Mouse (Mus musculus): ENCODE measurements around the gene Slc8a2. TPM values are rescaled to one million over a fixed set of nuclear protein-coding genes. Genes with fewer than 3 reads are reported as not detected.

Gene Slc8a2
- total RNA-seq (2015; ENCODE audit: low replicate concordance) (not detected in 2 replicates), total RNA-seq (2017; ENCODE audit: low replicate concordance) (0.26 TPM in 1 of 2 replicates, not detected in the other)

- no peak for ATAC-seq (replicated peaks; ENCODE audit: low FRiP score, poor library complexity, severe bottlenecking)
Observed at GRCm38 (mm10) chr7:16129421-16129845, at the start of gene Slc8a2. Slc8a2 (plus strand) TSS chr7:16129826.

- no peak for ATAC-seq (replicated peaks; ENCODE audit: low FRiP score, poor library complexity, severe bottlenecking)
Observed at GRCm38 (mm10) chr7:16079947-16080346, 49.7 kb upstream of the Slc8a2 start.

GRCm38 (mm10) chr7:16080581-16080980, 49.0 kb upstream of the Slc8a2 start:
- no peak for ATAC-seq (replicated peaks; ENCODE audit: low FRiP score, poor library complexity, severe bottlenecking)

- no peak for ATAC-seq (replicated peaks; ENCODE audit: low FRiP score, poor library complexity, severe bottlenecking)
Observed at GRCm38 (mm10) chr7:16083361-16083760, 46.3 kb upstream of the Slc8a2 start.

- ATAC-seq (replicated peaks; ENCODE audit: low FRiP score, poor library complexity, severe bottlenecking), result no peak
Observed at GRCm38 (mm10) chr7:16087587-16087986, 42.0 kb upstream of the Slc8a2 start.

GRCm38 (mm10) chr7:16094592-16094991, 35.0 kb upstream of the Slc8a2 start:
- no peak for ATAC-seq (replicated peaks; ENCODE audit: low FRiP score, poor library complexity, severe bottlenecking)

GRCm38 (mm10) chr7:16098021-16099017, 31.3 kb upstream of the Slc8a2 start, which contains the start of gene Napa:
Napa (plus strand) TSS chr7:16098458.
- ATAC-seq (replicated peaks; ENCODE audit: low FRiP score, poor library complexity, severe bottlenecking), result peak; percentile 85

GRCm38 (mm10) chr7:16099901-16100300, 29.7 kb upstream of the Slc8a2 start:
- peak; percentile 64 for ATAC-seq (replicated peaks; ENCODE audit: low FRiP score, poor library complexity, severe bottlenecking)

GRCm38 (mm10) chr7:16101081-16101480, 28.5 kb upstream of the Slc8a2 start:
- no peak for ATAC-seq (replicated peaks; ENCODE audit: low FRiP score, poor library complexity, severe bottlenecking)

GRCm38 (mm10) chr7:16101726-16102475, 27.7 kb upstream of the Slc8a2 start:
- no peak for ATAC-seq (replicated peaks; ENCODE audit: low FRiP score, poor library complexity, severe bottlenecking)

GRCm38 (mm10) chr7:16102686-16103226, 26.9 kb upstream of the Slc8a2 start:
- no peak for ATAC-seq (replicated peaks; ENCODE audit: low FRiP score, poor library complexity, severe bottlenecking)

GRCm38 (mm10) chr7:16103760-16104159, 25.9 kb upstream of the Slc8a2 start:
- ATAC-seq (replicated peaks; ENCODE audit: low FRiP score, poor library complexity, severe bottlenecking), result no peak

- no peak for ATAC-seq (replicated peaks; ENCODE audit: low FRiP score, poor library complexity, severe bottlenecking)
Observed at GRCm38 (mm10) chr7:16104611-16105388, 24.8 kb upstream of the Slc8a2 start.

GRCm38 (mm10) chr7:16108886-16109542, 20.6 kb upstream of the Slc8a2 start:
- ATAC-seq (replicated peaks; ENCODE audit: low FRiP score, poor library complexity, severe bottlenecking), result no peak

- no peak for ATAC-seq (replicated peaks; ENCODE audit: low FRiP score, poor library complexity, severe bottlenecking)
Observed at GRCm38 (mm10) chr7:16110158-16110557, 19.5 kb upstream of the Slc8a2 start.

GRCm38 (mm10) chr7:16111284-16112090, 18.1 kb upstream of the Slc8a2 start:
- ATAC-seq (replicated peaks; ENCODE audit: low FRiP score, poor library complexity, severe bottlenecking), result no peak

- ATAC-seq (replicated peaks; ENCODE audit: low FRiP score, poor library complexity, severe bottlenecking), result no peak
Observed at GRCm38 (mm10) chr7:16116418-16116817, 13.2 kb upstream of the Slc8a2 start.

GRCm38 (mm10) chr7:16117100-16117499, 12.5 kb upstream of the Slc8a2 start:
- ATAC-seq (replicated peaks; ENCODE audit: low FRiP score, poor library complexity, severe bottlenecking), result no peak

Data from erythroid progenitor cell, adult 5-6 weeks (primary cell).